ENCODE assay signal across 32 mouse cellular contexts in the genomic region with DNA sequence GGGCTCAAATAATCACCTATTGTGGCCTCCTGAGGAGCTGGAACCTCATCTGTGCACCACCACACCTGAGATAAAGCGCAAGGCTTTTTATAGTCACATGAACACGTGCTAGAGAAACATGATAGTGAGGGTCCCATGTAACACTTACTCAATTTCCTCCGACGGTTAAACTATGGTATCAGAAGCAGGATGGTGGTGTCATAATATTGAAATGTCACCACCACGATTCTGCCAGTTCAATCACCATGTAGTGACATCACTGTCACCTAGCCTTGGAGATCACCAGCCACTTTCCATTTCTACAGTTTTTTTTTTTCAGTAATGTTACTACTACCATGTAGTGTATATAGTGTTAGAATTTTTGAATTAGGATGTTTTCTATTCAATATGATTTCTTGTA.
"Had no signal": no experiment of that assay in that cellular context is flagged by ENCODE, and none has a peak within 500 bp of the region (broad histone marks: within the 10 kb centered on the region; RNA-seq: fewer than 3 reads in every experiment).

No protein-coding gene starts in this region.

- H3K9me3 ChIP-seq: limb, embryonic 10.5 days; limb, embryonic 12.5 days; limb, embryonic 13.5 days; limb, embryonic 15.5 days; liver, embryonic 12.5 days; liver, embryonic 13.5 days; liver, embryonic 15.5 days; lung, embryonic 15.5 days; megakaryocyte, embryonic 14.5 days; midbrain, embryonic 10.5 days; midbrain, embryonic 12.5 days; midbrain, embryonic 13.5 days; midbrain, embryonic 15.5 days; neural tube, embryonic 12.5 days had no signal

- ATAC-seq: liver, embryonic 12.5 days; liver, postnatal 0 days; lung, postnatal 0 days; midbrain, embryonic 13.5 days; midbrain, embryonic 15.5 days; midbrain, embryonic 16.5 days had no signal

- DNase-seq: left cerebral cortex, postnatal 4 days; liver; liver, embryonic 13.5 days; liver, postnatal 0 days; lung, adult 18-20 months; lung, adult 2 months; lung, embryonic 14.5 days; lung, postnatal 10 days; lung, postnatal 14 days; lung, postnatal 36 days; lung, postnatal 4 days; midbrain, embryonic 14.5 days had no signal

- H3K27ac ChIP-seq: limb, embryonic 10.5 days; limb, embryonic 12.5 days; limb, embryonic 13.5 days; limb, embryonic 15.5 days; liver, embryonic 12.5 days; liver, embryonic 13.5 days; liver, embryonic 14.5 days; liver, embryonic 15.5 days; lung, embryonic 15.5 days; macrophage; midbrain, embryonic 10.5 days; midbrain, embryonic 12.5 days; midbrain, embryonic 13.5 days; midbrain, embryonic 15.5 days; neural tube, embryonic 12.5 days had no signal

- H3K4me1 ChIP-seq: limb, embryonic 15.5 days; liver, embryonic 12.5 days; liver, embryonic 13.5 days; liver, embryonic 15.5 days; lung, embryonic 15.5 days; megakaryocyte, embryonic 14.5 days; midbrain, embryonic 10.5 days; midbrain, embryonic 12.5 days; midbrain, embryonic 13.5 days; midbrain, embryonic 15.5 days; neural tube, embryonic 12.5 days had no signal

- H3K9ac ChIP-seq: limb, embryonic 12.5 days; limb, embryonic 13.5 days; limb, embryonic 15.5 days; liver, embryonic 12.5 days; liver, embryonic 13.5 days; liver, embryonic 14.5 days; liver, embryonic 15.5 days; liver, postnatal 0 days; lung, embryonic 14.5 days; lung, embryonic 15.5 days; midbrain, embryonic 12.5 days; midbrain, embryonic 13.5 days; midbrain, embryonic 15.5 days; neural tube, embryonic 12.5 days had no signal

- H3K4me2 ChIP-seq: limb, embryonic 12.5 days; limb, embryonic 13.5 days; limb, embryonic 15.5 days; liver, embryonic 11.5 days; liver, embryonic 12.5 days; liver, embryonic 13.5 days; liver, embryonic 15.5 days; lung, embryonic 14.5 days; lung, embryonic 15.5 days; midbrain, embryonic 11.5 days; midbrain, embryonic 12.5 days; midbrain, embryonic 13.5 days; midbrain, embryonic 15.5 days; neural tube, embryonic 12.5 days had no signal

- H3K36me3 ChIP-seq: limb, embryonic 10.5 days; limb, embryonic 12.5 days; limb, embryonic 13.5 days; limb, embryonic 15.5 days; liver, embryonic 12.5 days; liver, embryonic 13.5 days; liver, embryonic 15.5 days; lung, embryonic 15.5 days; midbrain, embryonic 10.5 days; midbrain, embryonic 12.5 days; midbrain, embryonic 13.5 days; midbrain, embryonic 15.5 days; neural tube, embryonic 12.5 days had no signal

- H3K4me3 ChIP-seq: limb, embryonic 10.5 days; limb, embryonic 12.5 days; limb, embryonic 13.5 days; limb, embryonic 15.5 days; liver, embryonic 12.5 days; liver, embryonic 13.5 days; liver, embryonic 15.5 days; lung, embryonic 15.5 days; megakaryocyte, embryonic 14.5 days; midbrain, embryonic 10.5 days; midbrain, embryonic 12.5 days; midbrain, embryonic 13.5 days; midbrain, embryonic 15.5 days; myocyte; neural tube, embryonic 12.5 days had no signal

- H3K27me3 ChIP-seq: limb, embryonic 12.5 days; limb, embryonic 13.5 days; limb, embryonic 15.5 days; liver, embryonic 12.5 days; liver, embryonic 13.5 days; liver, embryonic 15.5 days; lung, embryonic 15.5 days; megakaryocyte, embryonic 14.5 days; midbrain, embryonic 12.5 days; midbrain, embryonic 13.5 days; midbrain, embryonic 15.5 days; neural tube, embryonic 12.5 days had no signal
